Mouse (Mus musculus) forebrain, embryonic 16.5 days (tissue): ENCODE measurements at regions not wholly inside any gene's neighbourhood (a gene's known extent, or its start where the extent isn't known, plus 50 kb on each side); places are given as distances from the start of the nearest gene placed in this dataset.

Experiments used
- ATAC-seq: fragments of 200-750 bp; cut with Nextera tagmentation; 2 replicates; pipeline ENCODE4 v1.8.0; 2017; ENCODE audit warnings: mild to moderate bottlenecking, moderate library complexity
- H3K27ac ChIP-seq: fragments of 300-500 bp; sonication (generic); 2 replicates; pipeline ENCODE4 v1.5.1; 2014; ENCODE audit warnings: low read length, control low read depth
- H3K27me3 ChIP-seq: fragments of 300-500 bp; sonication (generic); replicated peaks from 2 replicates; pipeline ENCODE4 v1.6.1; 2014; ENCODE audit warnings: low read length; ENCODE audit not compliant: control insufficient read depth, insufficient read depth
- H3K36me3 ChIP-seq: fragments of 300-500 bp; sonication (generic); 2 replicates; pipeline ENCODE4 v1.6.1; 2014; ENCODE audit not compliant: control insufficient read depth, insufficient read depth
- H3K4me1 ChIP-seq: fragments of 300-500 bp; sonication (generic); replicated peaks from 2 replicates; pipeline ENCODE4 v1.6.1; 2014; ENCODE audit warnings: low read length; ENCODE audit not compliant: control insufficient read depth, insufficient read depth
- H3K4me2 ChIP-seq: fragments of 300-500 bp; sonication (generic); 2 replicates; pipeline ENCODE4 v1.6.1; 2014; ENCODE audit warnings: mild to moderate bottlenecking, low read length, control low read depth
- H3K4me3 ChIP-seq: fragments of 300-500 bp; sonication (generic); replicated peaks from 2 replicates; pipeline ENCODE4 v1.5.1; 2014; ENCODE audit warnings: mild to moderate bottlenecking, low read length, control low read depth
- H3K9ac ChIP-seq: fragments of 300-500 bp; sonication (generic); replicated peaks from 2 replicates; pipeline ENCODE4 v1.6.1; 2014; ENCODE audit warnings: low read depth, low read length, control low read depth
- H3K9me3 ChIP-seq: fragments of 300-500 bp; sonication (generic); 2 replicates; pipeline ENCODE4 v1.6.1; 2016; ENCODE audit warnings: low read length; ENCODE audit not compliant: control insufficient read depth
- WGBS: fragments of 180-500 bp; shearing (Covaris S2); extraction: QIAGEN DNeasy Blood & Tissue Kit; methylation state at CpG from one replicate; pipeline ENCODE4 v1.1.7; 2014; 5-methylcytosine and 5-hydroxymethylcytosine counted together

GRCm38 (mm10) chr3:83416536-83416935, 288.8 kb downstream of the Dchs2 start:
- Histone ChIP-seq H3K9ac (no peak overlapping the region), H3K27ac (no peak overlapping the region), H3K4me1 (no peaks in the 10 kb centered on the region), H3K4me3 (no peak overlapping the region), H3K27me3 (no peaks in the 10 kb centered on the region), H3K9me3 (no peaks in the 10 kb centered on the region), H3K4me2 (no peak overlapping the region), H3K36me3 (no peaks in the 10 kb centered on the region)
- ATAC-seq = no peak

DNA sequence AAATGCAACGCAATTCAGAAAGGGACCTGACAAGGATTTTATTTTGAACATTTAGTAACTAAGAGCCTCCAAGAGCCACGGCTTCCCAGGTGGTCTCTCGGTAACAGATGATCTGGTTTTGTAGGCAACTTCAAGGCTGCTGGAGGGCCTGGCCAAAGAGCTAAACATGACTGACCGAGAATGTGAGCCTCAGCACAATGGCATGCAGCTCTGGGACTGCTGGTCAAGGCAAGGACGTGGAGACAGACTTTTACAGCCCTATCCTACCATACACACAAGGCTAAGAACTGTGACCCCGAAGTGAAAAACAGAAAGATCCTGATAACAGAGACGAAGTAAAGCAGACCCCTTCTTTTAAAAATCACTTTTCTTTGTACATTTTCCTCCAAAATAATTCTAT, 296.5 kb downstream of the Dchs2 start:
- Histone ChIP-seq H3K4me2 (no peak overlapping the region), H3K27me3 (no peaks in the 10 kb centered on the region), H3K27ac (no peak overlapping the region), H3K36me3 (no peaks in the 10 kb centered on the region), H3K4me3 (no peak overlapping the region), H3K9ac (no peak overlapping the region), H3K4me1 (0 out of 2 replicates have a peak, but pooled peaks cover 3% of the 10 kb centered on the region), H3K9me3 (no peaks in the 10 kb centered on the region)
- 69% methylated on average over 7 of the region's 7 CpGs for WGBS
- ATAC-seq = no peak

GRCm38 (mm10) chr3:83429376-83429775, 301.6 kb downstream of the Dchs2 start:
- Histone ChIP-seq H3K9ac (no peak overlapping the region), H3K4me2 (no peak overlapping the region), H3K27ac (peak overlapping the region; percentile 1; the same call in 1 of the 2 replicates), H3K9me3 (no peaks in the 10 kb centered on the region), H3K36me3 (no peaks in the 10 kb centered on the region), H3K4me3 (no peak overlapping the region), H3K4me1 (peaks cover 3% of the 10 kb centered on the region; the same call in 1 of the 2 replicates), H3K27me3 (no peaks in the 10 kb centered on the region)
- ATAC-seq = peak; percentile 92
- 70% methylated on average over 3 of the region's 3 CpGs for WGBS

- H3K36me3 ChIP-seq = no peaks in the 10 kb centered on the region
- no peak overlapping the region for H3K27ac ChIP-seq
- H3K9me3 ChIP-seq = no peaks in the 10 kb centered on the region
- no peak overlapping the region for H3K9ac ChIP-seq
- no peaks in the 10 kb centered on the region for H3K27me3 ChIP-seq
- 82% methylated on average over 7 of the region's 7 CpGs for WGBS
- H3K4me3 ChIP-seq = no peak overlapping the region
- H3K4me2 ChIP-seq = no peak overlapping the region
- no peaks in the 10 kb centered on the region for H3K4me1 ChIP-seq
- no peak for ATAC-seq
These were observed 318.5 kb downstream of the Dchs2 start for GRCm38 (mm10) chr3:83446154-83446667.

DNA sequence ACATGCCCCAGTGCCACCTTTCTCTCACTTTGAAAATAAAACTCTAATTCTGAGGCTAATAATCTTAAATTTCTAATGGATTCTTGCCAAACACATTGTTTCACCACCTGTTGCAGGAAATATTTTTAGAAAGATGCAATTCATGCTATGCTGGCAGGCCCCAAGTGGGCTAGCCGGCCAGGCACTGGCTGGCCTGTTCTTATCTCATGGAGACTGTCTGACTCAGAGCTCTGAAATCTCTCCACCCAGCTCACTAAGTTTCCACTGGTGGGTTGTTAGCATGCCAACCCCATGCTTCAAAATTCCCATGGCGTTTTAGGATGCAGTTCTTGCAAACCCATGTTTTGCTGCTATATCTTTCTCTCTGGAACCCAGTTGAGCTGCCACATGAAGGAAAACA, 315.5 kb upstream of the Sfrp2 start:
- H3K27me3 ChIP-seq = no peaks in the 10 kb centered on the region
- no peaks in the 10 kb centered on the region for H3K36me3 ChIP-seq
- no peak overlapping the region for H3K27ac ChIP-seq
- H3K4me1 ChIP-seq = no peaks in the 10 kb centered on the region
- ATAC-seq = no peak
- no peaks in the 10 kb centered on the region for H3K9me3 ChIP-seq
- no peak overlapping the region for H3K4me3 ChIP-seq
- no peak overlapping the region for H3K4me2 ChIP-seq
- H3K9ac ChIP-seq = no peak overlapping the region
- WGBS = 95% methylated on average over 2 of the region's 2 CpGs

DNA sequence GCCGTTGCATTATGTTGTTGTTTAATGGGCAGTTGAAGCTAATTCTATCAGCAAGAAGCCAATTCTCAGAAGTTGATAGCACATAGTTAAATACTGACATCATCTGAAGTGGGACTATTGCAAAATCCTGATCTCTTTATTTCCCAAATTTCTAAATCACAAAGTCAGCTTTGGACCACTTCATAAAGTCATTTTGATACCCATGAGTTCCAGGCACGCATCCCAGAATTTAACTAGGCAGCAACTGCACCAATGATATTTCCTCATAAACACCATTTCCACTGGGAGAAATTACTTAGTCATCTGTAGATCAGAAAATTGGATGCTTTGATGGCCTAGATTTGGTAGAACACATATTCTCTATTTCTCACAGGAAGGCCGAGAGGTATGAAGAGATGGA, 314.8 kb upstream of the Sfrp2 start:
- WGBS = 89% methylated on average over 3 of the region's 3 CpGs
- no peak overlapping the region for H3K9ac ChIP-seq
- no peaks in the 10 kb centered on the region for H3K4me1 ChIP-seq
- H3K27me3 ChIP-seq = no peaks in the 10 kb centered on the region
- no peak overlapping the region for H3K27ac ChIP-seq
- H3K9me3 ChIP-seq = no peaks in the 10 kb centered on the region
- no peaks in the 10 kb centered on the region for H3K36me3 ChIP-seq
- ATAC-seq = no peak
- H3K4me3 ChIP-seq = no peak overlapping the region
- H3K4me2 ChIP-seq = no peak overlapping the region

DNA sequence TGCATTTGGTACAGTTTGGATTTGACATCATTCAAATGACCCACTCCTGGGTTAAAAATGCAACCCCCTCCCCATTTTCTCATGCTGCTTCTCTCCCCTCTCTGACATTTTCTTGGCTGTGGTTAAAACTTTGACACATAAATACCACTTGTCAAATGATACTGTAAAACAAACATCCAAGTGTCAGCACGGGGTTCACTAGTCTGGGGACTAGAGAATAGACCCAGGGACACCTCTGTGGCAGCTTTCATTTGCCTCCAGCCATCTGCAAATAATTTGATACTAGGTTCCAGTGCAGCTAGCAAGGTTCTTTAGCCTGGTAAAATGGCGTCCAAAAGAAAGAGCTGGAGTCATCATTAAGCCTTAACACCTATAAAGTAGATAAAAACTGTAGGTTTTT, 312.7 kb upstream of the Sfrp2 start:
- Histone ChIP-seq H3K4me2 (no peak overlapping the region), H3K36me3 (no peaks in the 10 kb centered on the region), H3K9ac (no peak overlapping the region), H3K9me3 (no peaks in the 10 kb centered on the region), H3K27me3 (no peaks in the 10 kb centered on the region), H3K4me1 (no peaks in the 10 kb centered on the region), H3K27ac (no peak overlapping the region), H3K4me3 (no peak overlapping the region)
- WGBS = 28% methylated on average over 2 of the region's 2 CpGs
- ATAC-seq = peak; percentile 82

DNA sequence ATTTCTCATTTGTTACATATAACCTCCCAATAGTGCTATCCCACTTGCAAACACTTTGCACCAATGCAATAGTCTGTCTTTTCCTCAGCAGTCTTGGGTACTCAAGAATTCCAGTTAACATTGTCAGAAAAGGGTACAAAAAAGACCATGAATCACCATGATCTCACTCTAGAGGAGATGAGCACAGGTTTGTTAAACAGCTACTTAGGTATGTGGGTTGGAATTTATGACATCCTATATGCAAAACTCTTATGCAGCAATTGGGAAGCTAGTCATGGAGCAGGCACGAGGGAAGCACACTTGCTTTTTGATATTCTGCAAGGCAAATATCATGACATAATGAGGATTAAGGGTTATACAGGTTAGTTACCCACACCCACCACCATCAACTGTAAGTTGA, 307.7 kb upstream of the Sfrp2 start:
- ATAC-seq = no peak
- no peak overlapping the region for H3K4me3 ChIP-seq
- H3K4me1 ChIP-seq = no peaks in the 10 kb centered on the region
- no peak overlapping the region for H3K27ac ChIP-seq
- H3K27me3 ChIP-seq = no peaks in the 10 kb centered on the region
- no peaks in the 10 kb centered on the region for H3K9me3 ChIP-seq
- H3K9ac ChIP-seq = no peak overlapping the region
- WGBS = 76% methylated on average over 1 of the region's 1 CpGs
- H3K4me2 ChIP-seq = no peak overlapping the region
- no peaks in the 10 kb centered on the region for H3K36me3 ChIP-seq

- no peaks in the 10 kb centered on the region for H3K9me3 ChIP-seq
- H3K27me3 ChIP-seq = no peaks in the 10 kb centered on the region
- H3K27ac ChIP-seq = no peak overlapping the region
- 88% methylated on average over 3 of the region's 3 CpGs for WGBS
- no peak overlapping the region for H3K4me2 ChIP-seq
- ATAC-seq = no peak
- H3K4me3 ChIP-seq = no peak overlapping the region
- no peaks in the 10 kb centered on the region for H3K4me1 ChIP-seq
- H3K36me3 ChIP-seq = no peaks in the 10 kb centered on the region
- H3K9ac ChIP-seq = no peak overlapping the region
These were observed 286.9 kb upstream of the Sfrp2 start for GRCm38 (mm10) chr3:83479251-83479650.

GRCm38 (mm10) chr3:83480176-83480575, 285.9 kb upstream of the Sfrp2 start:
- Histone ChIP-seq H3K4me1 (no peaks in the 10 kb centered on the region), H3K9ac (no peak overlapping the region), H3K4me3 (no peak overlapping the region), H3K4me2 (no peak overlapping the region), H3K36me3 (no peaks in the 10 kb centered on the region), H3K27ac (no peak overlapping the region), H3K27me3 (no peaks in the 10 kb centered on the region), H3K9me3 (no peaks in the 10 kb centered on the region)
- WGBS = 76% methylated on average over 1 of the region's 1 CpGs
- no peak for ATAC-seq
